ENCODE assay signal across 24 mouse cellular contexts in genomic region chr13:55163553-55163952, GRCm38 (mm10). TPM values are rescaled to one million over a fixed set of nuclear protein-coding genes. Genes with fewer than 3 reads are reported as not detected.
DNase-seq lines count a peak whose midpoint lies in the region; ATAC-seq and TF ChIP-seq lines count a peak whose summit lies in the region.
"Had no signal": no experiment of that assay in that cellular context is flagged by ENCODE, and none has a peak within 500 bp of the region (broad histone marks: within the 10 kb centered on the region; RNA-seq: fewer than 3 reads in every experiment).

No protein-coding gene starts in this region.

- H3K9me3 ChIP-seq in intestine, embryonic 14.5 days (ENCODE audit: control insufficient read depth, low read length) = no peaks in the 10 kb centered on the region
- no peaks in the 10 kb centered on the region for H3K9me3 ChIP-seq in intestine, postnatal 0 days (ENCODE audit: control insufficient read depth)
- H3K9me3 ChIP-seq in lung, embryonic 16.5 days (ENCODE audit: control insufficient read depth, low read length) = no peaks in the 10 kb centered on the region
- H3K9me3 ChIP-seq in stomach, embryonic 16.5 days (replicated peaks; ENCODE audit: control insufficient read depth, low read length) = no peaks in the 10 kb centered on the region
- H3K9me3 ChIP-seq: embryonic facial prominence, embryonic 10.5 days; neural tube, embryonic 12.5 days had no signal

- no peak for ATAC-seq in intestine, embryonic 14.5 days (replicated peaks; ENCODE audit: low FRiP score, low TSS enrichment, low read depth)
- ATAC-seq in intestine, postnatal 0 days = no peak
- peak; percentile 87 for ATAC-seq in lung, embryonic 16.5 days (ENCODE audit: low read depth)
- no peak; the same call in 1 of the 2 replicates for ATAC-seq in stomach, embryonic 16.5 days (ENCODE audit: insufficient read depth, low FRiP score)
- ATAC-seq: hindbrain, embryonic 16.5 days had no signal

- DNase-seq in intestine, embryonic 14.5 days (ENCODE audit: low spot score) = peak; percentile 69
- DNase-seq in lung, adult 18-20 months = peak; percentile 50 to 55
- no peak for DNase-seq in lung, adult 2 months
- no peak for DNase-seq in left cerebral cortex, postnatal 14 days (ENCODE audit: low spot score in 2 of 2)
- no peak for DNase-seq in right cerebral cortex, postnatal 25 days
- DNase-seq: adrenal gland, postnatal 10 days; B cell, adult 2 months; cerebellum, adult 11-12 months; cerebellum, postnatal 36 days; gastrocnemius, adult 2 months; spleen, adult 18-20 months; thymus, postnatal 36 days had no signal

- TF ChIP-seq CTCF in intestine, postnatal 0 days (IDR thresholded peaks at IDR 0.05; ENCODE audit: low read depth) = no peak
- TF ChIP-seq CTCF in lung, adult 2 months (IDR thresholded peaks at IDR 0.05; ENCODE audit: insufficient read depth, low read length) = no peak

- WGBS in intestine, embryonic 14.5 days = 36% methylated on average over 5 of the region's 5 CpGs
- WGBS in intestine, postnatal 0 days = 50% methylated on average over 5 of the region's 5 CpGs
- WGBS in lung, adult 2 months = 54% methylated on average over 5 of the region's 5 CpGs
- WGBS in lung, embryonic 16.5 days = 44% methylated on average over 5 of the region's 5 CpGs
- 37% methylated on average over 5 of the region's 5 CpGs for WGBS in stomach, embryonic 16.5 days

- no peaks in the 10 kb centered on the region for H3K27me3 ChIP-seq in intestine, embryonic 14.5 days (replicated peaks; ENCODE audit: control insufficient read depth, insufficient read depth, low read length)
- no peaks in the 10 kb centered on the region for H3K27me3 ChIP-seq in intestine, postnatal 0 days (replicated peaks; ENCODE audit: control insufficient read depth, insufficient read depth, low read length)
- no peaks in the 10 kb centered on the region for H3K27me3 ChIP-seq in lung, embryonic 16.5 days (ENCODE audit: control insufficient read depth, insufficient read depth, low read depth, low read length)
- no peaks in the 10 kb centered on the region for H3K27me3 ChIP-seq in stomach, embryonic 16.5 days (ENCODE audit: control insufficient read depth, insufficient read depth, low read length)
- H3K27me3 ChIP-seq: neural tube, embryonic 12.5 days had no signal

- H3K4me2 ChIP-seq in intestine, embryonic 14.5 days (ENCODE audit: low read length) = no peak overlapping the region
- H3K4me2 ChIP-seq in intestine, postnatal 0 days (replicated peaks; ENCODE audit: low read depth) = no peak overlapping the region
- H3K4me2 ChIP-seq in lung, embryonic 16.5 days (ENCODE audit: low read depth, low read length) = no peak overlapping the region
- H3K4me2 ChIP-seq in stomach, embryonic 16.5 days (ENCODE audit: low read depth, low read length) = no peak overlapping the region
- H3K4me2 ChIP-seq: neural tube, embryonic 12.5 days had no signal

- H3K9ac ChIP-seq in intestine, embryonic 14.5 days (ENCODE audit: low read length) = no peak overlapping the region
- no peak overlapping the region for H3K9ac ChIP-seq in intestine, postnatal 0 days (ENCODE audit: low read depth, low read length)
- H3K9ac ChIP-seq in lung, embryonic 16.5 days (ENCODE audit: low read length) = no peak overlapping the region
- H3K9ac ChIP-seq in stomach, embryonic 16.5 days (ENCODE audit: low read length) = no peak overlapping the region
- H3K9ac ChIP-seq: neural tube, embryonic 12.5 days had no signal

- intact Hi-C loops in left cerebral cortex, postnatal 14 days (cut with DNase I) = no loop called here

- no peak for TF ChIP-seq POLR2A in lung, adult 2 months (IDR thresholded peaks at IDR 0.05; ENCODE audit: borderline replicate concordance, extremely low read depth, low read depth, low read length)

- H3K27ac ChIP-seq in intestine, embryonic 14.5 days (ENCODE audit: low read depth) = no peak overlapping the region
- no peak overlapping the region for H3K27ac ChIP-seq in intestine, postnatal 0 days (ENCODE audit: low read depth, low read length)
- peak overlapping the region; percentile 65; the same call in 1 of the 2 replicates for H3K27ac ChIP-seq in lung, embryonic 16.5 days (ENCODE audit: low read length)
- H3K27ac ChIP-seq in stomach, embryonic 16.5 days (ENCODE audit: low read length) = peak overlapping the region; percentile 36; the same call in 1 of the 2 replicates
- H3K27ac ChIP-seq: embryonic facial prominence, embryonic 10.5 days; gastrocnemius, adult 2 months; layer of hippocampus, adult 2 months; neural tube, embryonic 12.5 days had no signal

- H3K36me3 ChIP-seq in intestine, embryonic 14.5 days (ENCODE audit: control insufficient read depth, insufficient read depth, low read length) = 0 out of 2 replicates have a peak, but pooled peaks cover 3% of the 10 kb centered on the region
- H3K36me3 ChIP-seq in intestine, postnatal 0 days (ENCODE audit: control insufficient read depth, insufficient read depth) = peaks cover 10% of the 10 kb centered on the region; the same call in 1 of the 2 replicates
- H3K36me3 ChIP-seq in lung, embryonic 16.5 days (ENCODE audit: control insufficient read depth, insufficient read depth, low read length) = peaks cover 10% of the 10 kb centered on the region
- no peaks in the 10 kb centered on the region for H3K36me3 ChIP-seq in stomach, embryonic 16.5 days (ENCODE audit: control insufficient read depth, insufficient read depth, low read length)
- H3K36me3 ChIP-seq: embryonic facial prominence, embryonic 10.5 days; neural tube, embryonic 12.5 days had no signal

- H3K4me1 ChIP-seq in intestine, embryonic 14.5 days (replicated peaks; ENCODE audit: control insufficient read depth, insufficient read depth, low read length) = no peaks in the 10 kb centered on the region
- H3K4me1 ChIP-seq in intestine, postnatal 0 days (replicated peaks; ENCODE audit: control insufficient read depth, insufficient read depth, low read length) = no peaks in the 10 kb centered on the region
- H3K4me1 ChIP-seq in lung, adult 2 months (ENCODE audit: control insufficient read depth, insufficient read depth, low read length) = 0 out of 2 replicates have a peak, but pooled peaks cover 2% of the 10 kb centered on the region
- peaks cover 7% of the 10 kb centered on the region for H3K4me1 ChIP-seq in lung, embryonic 16.5 days (replicated peaks; ENCODE audit: control insufficient read depth, insufficient read depth, low read length)
- H3K4me1 ChIP-seq in stomach, embryonic 16.5 days (ENCODE audit: control insufficient read depth, insufficient read depth, low read length) = peaks cover 6% of the 10 kb centered on the region; the same call in 1 of the 2 replicates

- H3K4me3 ChIP-seq in intestine, embryonic 14.5 days (ENCODE audit: low read depth, low read length) = no peak overlapping the region
- H3K4me3 ChIP-seq in intestine, postnatal 0 days (ENCODE audit: low read depth, low read length) = no peak overlapping the region
- H3K4me3 ChIP-seq in lung, adult 2 months (replicated peaks; ENCODE audit: extremely low read depth, low read depth, low read length) = no peak overlapping the region
- no peak overlapping the region for H3K4me3 ChIP-seq in lung, embryonic 16.5 days (ENCODE audit: low read length)
- no peak overlapping the region for H3K4me3 ChIP-seq in stomach, embryonic 16.5 days (replicated peaks; ENCODE audit: low read length)
- H3K4me3 ChIP-seq: embryonic facial prominence, embryonic 10.5 days; gastrocnemius, adult 2 months; layer of hippocampus, adult 2 months; neural tube, embryonic 12.5 days had no signal

RNA-seq across cellular contexts. Expression of gene Fgfr4, which starts 11.1 kb away (rescaled TPM):
- polyA plus RNA-seq in intestine, embryonic 14.5 days (2014; fragmentation: Nextera tagmentation; extraction: Ambion mirVana) = 19.5 and 22.5 TPM in 2 replicates
- 3.8 and 4.0 TPM in 2 replicates for polyA plus RNA-seq in intestine, postnatal 0 days (2015; fragmentation: Nextera tagmentation; extraction: Ambion mirVana)
- polyA plus RNA-seq in lung, adult 2 months (2012; rRNA removed) = 63.3 TPM in 2 replicates
- polyA plus RNA-seq in lung, embryonic 16.5 days (2015; fragmentation: Nextera tagmentation; extraction: Ambion mirVana) = 26.3 and 27.7 TPM in 2 replicates
- polyA plus RNA-seq in stomach, embryonic 16.5 days (2015; fragmentation: Nextera tagmentation; extraction: Ambion mirVana) = 6.8 and 7.8 TPM in 2 replicates
- under 1 TPM; 0.11 to 0.25 TPM for total RNA-seq in left cerebral cortex, postnatal 14 days (2021)
- total RNA-seq: granulocyte monocyte progenitor cell, adult 5-6 weeks; monocyte, adult 5-6 weeks had no signal

RNA-seq across cellular contexts. Expression of gene Gm17617, which starts 30.2 kb away (rescaled TPM):
- polyA plus RNA-seq in intestine, embryonic 14.5 days (2014; fragmentation: Nextera tagmentation; extraction: Ambion mirVana) = not detected in 2 replicates
- not detected in 2 replicates for polyA plus RNA-seq in intestine, postnatal 0 days (2015; fragmentation: Nextera tagmentation; extraction: Ambion mirVana)
- not detected in 2 replicates for polyA plus RNA-seq in lung, adult 2 months (2012; rRNA removed)
- polyA plus RNA-seq in lung, embryonic 16.5 days (2015; fragmentation: Nextera tagmentation; extraction: Ambion mirVana) = not detected in 2 replicates
- polyA plus RNA-seq in stomach, embryonic 16.5 days (2015; fragmentation: Nextera tagmentation; extraction: Ambion mirVana) = not detected in 2 replicates
- not detected for total RNA-seq in left cerebral cortex, postnatal 14 days (2021)
- total RNA-seq: adrenal gland, postnatal 10 days; gastrocnemius, adult 2 months; granulocyte monocyte progenitor cell, adult 5-6 weeks; layer of hippocampus, adult 2 months; monocyte, adult 5-6 weeks had no signal
- polyA plus RNA-seq: embryonic facial prominence, embryonic 10.5 days; heart, embryonic 16.5 days; hindbrain, embryonic 16.5 days; limb, embryonic 11.5 days; liver, embryonic 16.5 days; neural tube, embryonic 12.5 days had no signal

RNA-seq across cellular contexts. Expression of gene Nsd1, which starts 46.0 kb away (rescaled TPM):
- 67.5 and 69.3 TPM in 2 replicates for polyA plus RNA-seq in intestine, embryonic 14.5 days (2014; fragmentation: Nextera tagmentation; extraction: Ambion mirVana)
- 37.4 and 38.0 TPM in 2 replicates for polyA plus RNA-seq in intestine, postnatal 0 days (2015; fragmentation: Nextera tagmentation; extraction: Ambion mirVana)
- 16.7 and 21.6 TPM in 2 replicates for polyA plus RNA-seq in lung, adult 2 months (2012; rRNA removed)
- 50.7 and 56.2 TPM in 2 replicates for polyA plus RNA-seq in lung, embryonic 16.5 days (2015; fragmentation: Nextera tagmentation; extraction: Ambion mirVana)
- polyA plus RNA-seq in stomach, embryonic 16.5 days (2015; fragmentation: Nextera tagmentation; extraction: Ambion mirVana) = 37.9 and 44.6 TPM in 2 replicates
- 100 to 1,000 TPM; 135 to 140 TPM for total RNA-seq in left cerebral cortex, postnatal 14 days (2021)

RNA-seq across cellular contexts. Expression of gene Zfp346, which starts 58.4 kb away (rescaled TPM):
- polyA plus RNA-seq in intestine, embryonic 14.5 days (2014; fragmentation: Nextera tagmentation; extraction: Ambion mirVana) = 18.9 and 22.0 TPM in 2 replicates
- polyA plus RNA-seq in intestine, postnatal 0 days (2015; fragmentation: Nextera tagmentation; extraction: Ambion mirVana) = 5.5 and 6.2 TPM in 2 replicates
- 18.4 and 20.9 TPM in 2 replicates for polyA plus RNA-seq in lung, adult 2 months (2012; rRNA removed)
- 15.1 and 20.0 TPM in 2 replicates for polyA plus RNA-seq in lung, embryonic 16.5 days (2015; fragmentation: Nextera tagmentation; extraction: Ambion mirVana)
- polyA plus RNA-seq in stomach, embryonic 16.5 days (2015; fragmentation: Nextera tagmentation; extraction: Ambion mirVana) = 14.1 and 15.6 TPM in 2 replicates
- total RNA-seq in left cerebral cortex, postnatal 14 days (2021) = 10 to 100 TPM; 40.7 to 42.8 TPM

Comparison
In these comparisons a context has a peak if more than half of its experiments do, and no peak if none do; other contexts are left out.
1. DNase-seq: peak in intestine, embryonic 14.5 days (single experiment) and lung, adult 18-20 months (2 of 2); none in lung, adult 2 months (single experiment), left cerebral cortex, postnatal 14 days (0 of 2) and right cerebral cortex, postnatal 25 days (single experiment).
2. H3K27ac ChIP-seq: peak in lung, embryonic 16.5 days (single experiment) and stomach, embryonic 16.5 days (single experiment); none in intestine, embryonic 14.5 days (single experiment) and intestine, postnatal 0 days (single experiment).